Mouse (Mus musculus) thymus, postnatal 4 days (tissue): ENCODE measurements around the gene 3830417A13Rik.

Source experiments
- DNase-seq: peaks from one replicate; pipeline ENCODE4 v3.0.0; 2021

Gene 3830417A13Rik

GRCm38 (mm10) chrX:64173248-64173647, at the start of gene 3830417A13Rik:
Gene 3830417A13Rik (plus strand): TSS chrX:64173548.
- DNase-seq = no peak

DNA sequence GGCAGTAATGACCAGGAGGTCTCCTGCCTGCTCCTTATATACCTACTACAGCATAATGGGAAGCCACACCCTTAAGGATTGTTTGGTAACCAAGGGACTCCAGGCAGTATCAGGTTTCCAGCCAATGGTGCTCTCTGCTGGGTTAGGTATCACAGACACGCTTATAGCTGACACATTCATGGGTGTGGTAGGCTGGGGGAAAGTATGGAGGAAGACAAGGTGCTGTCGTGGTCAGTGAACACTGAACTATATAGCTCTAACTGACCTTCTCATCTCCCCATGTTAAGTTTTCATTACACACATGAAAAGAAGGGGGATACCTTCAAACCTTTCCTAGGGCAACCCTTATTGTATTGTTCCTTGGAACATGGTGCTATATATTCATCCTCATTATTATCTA, 21.2 kb upstream of the 3830417A13Rik start, which contains the start of gene Gm6760:
Gm6760 (minus strand) TSS at position 101 of the 400 bp plus-strand sequence.
- no peak for DNase-seq

GRCm38 (mm10) chrX:64181246-64181645, 7.9 kb downstream of the 3830417A13Rik start:
- DNase-seq = no peak
